In the genomic region with DNA sequence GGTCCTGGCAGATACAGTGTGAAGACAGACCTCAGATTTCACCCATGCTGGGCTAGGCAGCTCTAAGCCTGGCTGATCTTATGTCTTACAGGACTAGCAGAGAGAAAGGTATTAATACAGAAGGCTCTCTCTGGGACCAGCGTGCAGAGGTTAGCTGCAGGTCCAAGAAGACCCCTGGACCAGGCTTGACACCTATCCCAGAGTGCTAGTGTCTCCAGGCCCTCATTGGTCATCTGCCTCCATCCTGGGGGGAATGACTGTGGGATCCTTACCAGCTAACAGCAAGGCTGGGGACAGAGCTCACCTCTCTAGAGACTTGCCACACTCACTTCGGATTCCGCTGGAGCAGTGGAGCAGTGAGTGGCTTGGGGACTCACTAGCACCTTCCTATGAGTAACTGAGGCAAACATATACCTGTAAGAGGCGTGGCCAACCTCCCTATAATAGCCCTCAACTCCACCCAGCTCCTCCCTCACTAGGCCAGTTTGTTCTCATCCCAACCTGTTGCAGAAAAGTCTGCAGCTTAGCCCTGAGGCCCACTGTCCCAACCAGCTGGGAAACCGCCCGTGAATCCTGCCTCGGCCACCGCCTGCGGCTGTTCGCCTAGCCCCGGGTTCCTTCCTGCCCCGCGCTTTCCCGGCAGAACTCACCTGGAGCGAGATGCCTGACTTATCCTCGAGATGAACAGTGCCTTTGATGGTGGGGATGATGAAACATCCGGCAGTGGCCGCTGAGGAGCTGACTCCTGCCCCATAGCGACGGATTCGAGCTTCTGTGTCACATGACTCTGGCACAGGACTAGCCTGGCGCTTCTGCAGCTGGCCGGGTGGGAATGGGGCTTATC, we compare ENCODE assay signal across 9 mouse cellular contexts. TPM values are rescaled to one million over a fixed set of nuclear protein-coding genes. Genes with fewer than 3 reads are reported as not detected.
A peak's percentile ranks its signal among the peaks of the same experiment; 100 is the strongest.
DNase-seq lines count a peak whose midpoint lies in the region; ATAC-seq lines count a peak whose summit lies in the region.
"Had no signal": no experiment of that assay in that cellular context is flagged by ENCODE, and none has a peak within 500 bp of the region (broad histone marks: within the 10 kb centered on the region; RNA-seq: fewer than 3 reads in every experiment).

A gene (minus strand): TSS at position 725 of the 844 bp plus-strand sequence.

- no peaks in the 10 kb centered on the region for H3K9me3 ChIP-seq in forebrain, embryonic 10.5 days
- no peaks in the 10 kb centered on the region for H3K9me3 ChIP-seq in hindbrain, embryonic 12.5 days (replicated peaks)
- H3K9me3 ChIP-seq in liver, embryonic 13.5 days (replicated peaks) = no peaks in the 10 kb centered on the region
- no peaks in the 10 kb centered on the region for H3K9me3 ChIP-seq in neural tube, embryonic 15.5 days (replicated peaks)

- peak within 1 kb of the TSS; percentile 49; the same call in 1 of the 2 replicates for H3K9ac ChIP-seq in hindbrain, embryonic 12.5 days
- H3K9ac ChIP-seq in liver, embryonic 13.5 days = no peak within 1 kb of the TSS
- peak within 1 kb of the TSS; percentile 32; the same call in 1 of the 2 replicates for H3K9ac ChIP-seq in neural tube, embryonic 15.5 days (replicated peaks)
- H3K9ac ChIP-seq: liver, embryonic 14.5 days had no signal

- peak; percentile 33 for DNase-seq in left cerebral cortex, postnatal 4 days
- DNase-seq in left cerebral cortex, adult 11 months (ENCODE audit: low spot score) = no peak
- DNase-seq in forebrain, embryonic 10.5 days (ENCODE audit: extremely low spot score, low spot score) = peak; percentile 22
- DNase-seq in liver, embryonic 13.5 days = no peak
- DNase-seq in spleen, adult 18-20 months = no peak

- H3K27me3 ChIP-seq in forebrain, embryonic 10.5 days (ENCODE audit: poor library complexity, severe bottlenecking) = 0 out of 2 replicates have a peak, but pooled peaks cover 11% of the 10 kb centered on the region
- no peaks in the 10 kb centered on the region for H3K27me3 ChIP-seq in hindbrain, embryonic 12.5 days
- 0 out of 2 replicates have a peak, but pooled peaks cover 4% of the 10 kb centered on the region for H3K27me3 ChIP-seq in liver, embryonic 13.5 days
- H3K27me3 ChIP-seq in neural tube, embryonic 15.5 days (replicated peaks) = 0 out of 2 replicates have a peak, but pooled peaks cover 3% of the 10 kb centered on the region

- H3K36me3 ChIP-seq in forebrain, embryonic 10.5 days (replicated peaks) = no peaks in the 10 kb centered on the region
- no peaks in the 10 kb centered on the region for H3K36me3 ChIP-seq in hindbrain, embryonic 12.5 days
- H3K36me3 ChIP-seq in liver, embryonic 13.5 days = no peaks in the 10 kb centered on the region
- no peaks in the 10 kb centered on the region for H3K36me3 ChIP-seq in neural tube, embryonic 15.5 days

- peak; percentile 52; the same call in 1 of the 2 replicates for ATAC-seq in hindbrain, embryonic 12.5 days (ENCODE audit: low FRiP score)
- ATAC-seq in liver, embryonic 13.5 days (ENCODE audit: low read depth) = 0 out of 2 replicates have a peak, but pooled peaks have one; percentile 34
- ATAC-seq in neural tube, embryonic 15.5 days (ENCODE audit: low FRiP score) = peak; percentile 79; the same call in 1 of the 2 replicates
- no peak; the same call in 1 of the 2 replicates for ATAC-seq in megakaryocyte-erythroid progenitor cell, adult 5-6 weeks (replicated peaks; ENCODE audit: low FRiP score, low TSS enrichment, poor library complexity, severe bottlenecking)

- peak within 1 kb of the TSS; percentile 54 for H3K4me2 ChIP-seq in hindbrain, embryonic 12.5 days (replicated peaks)
- H3K4me2 ChIP-seq in liver, embryonic 13.5 days = 0 out of 2 replicates have a peak within 1 kb of the TSS, but pooled peaks have one; percentile 14
- H3K4me2 ChIP-seq in neural tube, embryonic 15.5 days = peak within 1 kb of the TSS; percentile 63

- H3K4me3 ChIP-seq in forebrain, embryonic 10.5 days = peak within 1 kb of the TSS; percentile 48
- H3K4me3 ChIP-seq in hindbrain, embryonic 12.5 days = peak within 1 kb of the TSS; percentile 23; the same call in 1 of the 2 replicates
- no peak within 1 kb of the TSS for H3K4me3 ChIP-seq in liver, embryonic 13.5 days (replicated peaks)
- peak within 1 kb of the TSS; percentile 31 for H3K4me3 ChIP-seq in neural tube, embryonic 15.5 days (replicated peaks)

- intact Hi-C loops in left cerebral cortex, postnatal 4 days (cut with DNase I) = no loop called here

- peak within 1 kb of the TSS; percentile 75; the same call in 1 of the 2 replicates for H3K27ac ChIP-seq in forebrain, embryonic 10.5 days
- no peak within 1 kb of the TSS for H3K27ac ChIP-seq in hindbrain, embryonic 12.5 days
- no peak within 1 kb of the TSS for H3K27ac ChIP-seq in liver, embryonic 13.5 days
- no peak within 1 kb of the TSS for H3K27ac ChIP-seq in neural tube, embryonic 15.5 days (replicated peaks)
- H3K27ac ChIP-seq: liver, embryonic 14.5 days had no signal

- 13% methylated on average over 23 of the region's 23 CpGs for WGBS in forebrain, embryonic 10.5 days
- 13% methylated on average over 23 of the region's 23 CpGs for whole genome bisulfite sequencing in hindbrain, embryonic 12.5 days
- 12% methylated on average over 23 of the region's 23 CpGs for WGBS in liver, embryonic 13.5 days (ENCODE audit: insufficient replicate concordance)
- 17% methylated on average over 23 of the region's 23 CpGs for WGBS in neural tube, embryonic 15.5 days

- H3K4me1 ChIP-seq in forebrain, embryonic 10.5 days = peaks cover 9% of the 10 kb centered on the region
- 0 out of 2 replicates have a peak, but pooled peaks cover 4% of the 10 kb centered on the region for H3K4me1 ChIP-seq in hindbrain, embryonic 12.5 days
- no peaks in the 10 kb centered on the region for H3K4me1 ChIP-seq in liver, embryonic 13.5 days (replicated peaks)
- peaks cover 6% of the 10 kb centered on the region for H3K4me1 ChIP-seq in neural tube, embryonic 15.5 days

RNA-seq across cellular contexts. Expression of the gene that starts here (rescaled TPM):
- total RNA-seq in left cerebral cortex, postnatal 4 days (2021) = not detected
- polyA plus RNA-seq in forebrain, embryonic 10.5 days (2016; fragmentation: Nextera tagmentation; extraction: Ambion mirVana) = 0.25 and 0.29 TPM in 2 replicates
- 0.16 and 0.36 TPM in 2 replicates for polyA plus RNA-seq in hindbrain, embryonic 12.5 days (2016; fragmentation: Nextera tagmentation; extraction: Ambion mirVana)
- 0.03 and 0.09 TPM in 2 replicates for polyA plus RNA-seq in liver, embryonic 13.5 days (2015; fragmentation: Nextera tagmentation; extraction: Ambion mirVana)
- polyA plus RNA-seq in neural tube, embryonic 15.5 days (2015; fragmentation: Nextera tagmentation; extraction: Ambion mirVana) = 0.09 and 0.26 TPM in 2 replicates
- not detected in 2 replicates for total RNA-seq in megakaryocyte-erythroid progenitor cell, adult 5-6 weeks (2014; fragmentation: Nextera tagmentation)
- not detected in 2 replicates for total RNA-seq in megakaryocyte-erythroid progenitor cell, adult 5-6 weeks (2017)

Comparison
In these comparisons a context has a peak if more than half of its experiments do, and no peak if none do; other contexts are left out.
1. Peak in DNase-seq in left cerebral cortex, postnatal 4 days; RNA of the gene not detected or under 1 TPM.
2. Peak in DNase-seq, H3K4me3 ChIP-seq and H3K27ac ChIP-seq in forebrain, embryonic 10.5 days; RNA of the gene not detected or under 1 TPM.
3. Peak in ATAC-seq, H3K4me3 ChIP-seq, H3K9ac ChIP-seq and H3K4me2 ChIP-seq in hindbrain, embryonic 12.5 days; RNA of the gene not detected or under 1 TPM.
4. Peak in ATAC-seq and H3K4me2 ChIP-seq in liver, embryonic 13.5 days; RNA of the gene not detected or under 1 TPM.
5. Peak in ATAC-seq, H3K4me3 ChIP-seq, H3K9ac ChIP-seq and H3K4me2 ChIP-seq in neural tube, embryonic 15.5 days; RNA of the gene not detected or under 1 TPM.